In genomic region chr8:125898899-125899298, GRCm38 (mm10) we compare ENCODE assay signal across 9 mouse cellular contexts. TPM values are rescaled to one million over a fixed set of nuclear protein-coding genes. Genes with fewer than 3 reads are reported as not detected.
DNase-seq lines count a peak whose midpoint lies in the region; ATAC-seq and TF ChIP-seq lines count a peak whose summit lies in the region.
"Had no signal": no experiment of that assay in that cellular context is flagged by ENCODE, and none has a peak within 500 bp of the region (broad histone marks: within the 10 kb centered on the region; RNA-seq: fewer than 3 reads in every experiment).

No protein-coding gene starts in this region.

- peak; percentile 79 for TF ChIP-seq CTCF in stomach, postnatal 0 days (IDR thresholded peaks at IDR 0.05; ENCODE audit: low read depth)

- no peak; the same call in 1 of the 2 replicates for ATAC-seq in cerebellum, adult (ENCODE audit: insufficient number of reproducible peaks, low FRiP score, low TSS enrichment)
- no peak; the same call in 1 of the 2 replicates for ATAC-seq in forebrain, embryonic 12.5 days (ENCODE audit: low FRiP score)
- ATAC-seq in stomach, postnatal 0 days (ENCODE audit: low FRiP score, low TSS enrichment) = no peak

- WGBS in forebrain, embryonic 12.5 days = under 1% methylated on average over 6 of the region's 6 CpGs
- WGBS in midbrain, embryonic 10.5 days = 1% methylated on average over 6 of the region's 6 CpGs
- 0% methylated on average over 6 of the region's 6 CpGs for WGBS in stomach, postnatal 0 days

- peaks cover 14% of the 10 kb centered on the region for H3K4me1 ChIP-seq in forebrain, embryonic 12.5 days
- H3K4me1 ChIP-seq in midbrain, embryonic 10.5 days = peaks cover 11% of the 10 kb centered on the region
- H3K4me1 ChIP-seq in stomach, postnatal 0 days (replicated peaks; ENCODE audit: control insufficient read depth, insufficient read depth) = no peaks in the 10 kb centered on the region

- peaks cover 31% of the 10 kb centered on the region for H3K27me3 ChIP-seq in forebrain, embryonic 12.5 days
- H3K27me3 ChIP-seq in midbrain, embryonic 10.5 days (ENCODE audit: low read depth, poor library complexity, severe bottlenecking) = peaks cover 49% of the 10 kb centered on the region
- peaks cover 3% of the 10 kb centered on the region; the same call in 1 of the 2 replicates for H3K27me3 ChIP-seq in stomach, postnatal 0 days (ENCODE audit: control insufficient read depth, insufficient read depth, low read length)

- H3K9ac ChIP-seq in forebrain, embryonic 12.5 days = no peak overlapping the region
- H3K9ac ChIP-seq in stomach, postnatal 0 days (ENCODE audit: low read length) = no peak overlapping the region

- peak overlapping the region; percentile 75 for H3K4me2 ChIP-seq in forebrain, embryonic 12.5 days
- no peak overlapping the region for H3K4me2 ChIP-seq in stomach, postnatal 0 days (replicated peaks; ENCODE audit: low read depth)

- H3K27ac ChIP-seq in forebrain, embryonic 12.5 days = no peak overlapping the region
- no peak overlapping the region for H3K27ac ChIP-seq in midbrain, embryonic 10.5 days (replicated peaks)
- no peak overlapping the region for H3K27ac ChIP-seq in stomach, postnatal 0 days (replicated peaks)

- no peaks in the 10 kb centered on the region for H3K36me3 ChIP-seq in forebrain, embryonic 12.5 days (replicated peaks)
- H3K36me3 ChIP-seq in midbrain, embryonic 10.5 days = no peaks in the 10 kb centered on the region
- H3K36me3 ChIP-seq in stomach, postnatal 0 days (ENCODE audit: control insufficient read depth, insufficient read depth, low read length) = no peaks in the 10 kb centered on the region
- H3K36me3 ChIP-seq: G1E had no signal

- no peak overlapping the region for H3K4me3 ChIP-seq in forebrain, embryonic 12.5 days (replicated peaks)
- no peak overlapping the region for H3K4me3 ChIP-seq in midbrain, embryonic 10.5 days
- no peak overlapping the region for H3K4me3 ChIP-seq in stomach, postnatal 0 days (ENCODE audit: low read depth, low read length)

- no peaks in the 10 kb centered on the region for H3K9me3 ChIP-seq in forebrain, embryonic 12.5 days
- no peaks in the 10 kb centered on the region for H3K9me3 ChIP-seq in midbrain, embryonic 10.5 days (replicated peaks)
- no peaks in the 10 kb centered on the region for H3K9me3 ChIP-seq in stomach, postnatal 0 days (ENCODE audit: control insufficient read depth, low read length)

- peak; percentile 56 for DNase-seq in cerebellum, adult 11 months
- DNase-seq in A20 (ENCODE audit: low read depth, low spot score) = peak; percentile 45
- DNase-seq in c-Kit-positive CD71-negative TER-119-negative erythroid progenitor cells, embryonic 14.5 days (ENCODE audit: low read depth) = peak; percentile 33
- DNase-seq in kidney, postnatal 25 days = peak; percentile 57 to 73
- peak; percentile 60 for DNase-seq in midbrain, embryonic 10.5 days (ENCODE audit: low spot score)
- DNase-seq in stomach, postnatal 0 days (ENCODE audit: low spot score) = peak; percentile 74

- no peak for TF ChIP-seq EP300 in stomach, postnatal 0 days (optimal IDR thresholded peaks at IDR 0.05)

RNA-seq across cellular contexts. Expression of gene Pcnx2, which starts 0.8 kb away (rescaled TPM):
- polyA plus RNA-seq in forebrain, embryonic 12.5 days (2016; fragmentation: Nextera tagmentation; extraction: Ambion mirVana) = 1.3 TPM in 2 replicates
- 0.11 and 0.24 TPM in 2 replicates for polyA plus RNA-seq in midbrain, embryonic 10.5 days (2016; fragmentation: Nextera tagmentation; extraction: Ambion mirVana)
- 0.17 and 0.22 TPM in 2 replicates for polyA plus RNA-seq in stomach, postnatal 0 days (2015; fragmentation: Nextera tagmentation; extraction: Ambion mirVana)
- polyA plus RNA-seq: G1E had no signal

RNA-seq across cellular contexts. Expression of gene Map3k21, which starts 11.4 kb away (rescaled TPM):
- 0.08 TPM in 2 replicates for polyA plus RNA-seq in forebrain, embryonic 12.5 days (2016; fragmentation: Nextera tagmentation; extraction: Ambion mirVana)
- polyA plus RNA-seq in midbrain, embryonic 10.5 days (2016; fragmentation: Nextera tagmentation; extraction: Ambion mirVana) = not detected in 2 replicates
- polyA plus RNA-seq in stomach, postnatal 0 days (2015; fragmentation: Nextera tagmentation; extraction: Ambion mirVana) = 1.1 and 1.2 TPM in 2 replicates
- polyA plus RNA-seq: G1E had no signal
